Mouse (Mus musculus) testis, adult 2 months (tissue): ENCODE data around the gene Tpd52l2.

ENCODE experiments used
- CTCF ChIP-seq: fragments of 200-500 bp; IDR thresholded peaks from 2 replicates; pipeline ENCODE4 v1.5.1; 2012; ENCODE audit warnings: low read depth, mild to moderate bottlenecking, inconsistent platforms, low read length, moderate library complexity; ENCODE audit not compliant: control insufficient read depth, insufficient read depth, insufficient replicate concordance
- POLR2A ChIP-seq: fragments of 200-500 bp; IDR thresholded peaks from 2 replicates; pipeline ENCODE4 v1.6.1; 2012; ENCODE audit warnings: low read depth, mild to moderate bottlenecking, inconsistent platforms, low read length, moderate library complexity; ENCODE audit not compliant: control insufficient read depth

- no peak for TF ChIP-seq CTCF
- TF ChIP-seq POLR2A: no peak
Measured at GRCm38 (mm10) chr2:181536410-181536809, 39.5 kb downstream of the Tpd52l2 start.
